In genomic region chr7:111411386-111411960, GRCm38 (mm10) we compare ENCODE assay signal across 20 mouse cellular contexts.
DNase-seq lines count a peak whose midpoint lies in the region; ATAC-seq lines count a peak whose summit lies in the region.
"Had no signal": no experiment of that assay in that cellular context is flagged by ENCODE, and none has a peak within 500 bp of the region (broad histone marks: within the 10 kb centered on the region; RNA-seq: fewer than 3 reads in every experiment).

No protein-coding gene starts in this region.

- no peak overlapping the region for H3K9ac ChIP-seq in intestine, embryonic 14.5 days (ENCODE audit: low read length)
- H3K9ac ChIP-seq in intestine, embryonic 16.5 days (ENCODE audit: low read depth, low read length): no peak overlapping the region
- H3K9ac ChIP-seq in midbrain, embryonic 14.5 days (replicated peaks; ENCODE audit: low read length): no peak overlapping the region
- no peak overlapping the region for H3K9ac ChIP-seq in midbrain, embryonic 16.5 days (ENCODE audit: low read depth, low read length)
- H3K9ac ChIP-seq: forebrain, embryonic 15.5 days; hindbrain, embryonic 12.5 days; limb, embryonic 13.5 days; liver, embryonic 15.5 days; neural tube, embryonic 13.5 days had no signal

- no peak overlapping the region for H3K27ac ChIP-seq in intestine, embryonic 14.5 days (ENCODE audit: low read depth)
- H3K27ac ChIP-seq in intestine, embryonic 16.5 days (ENCODE audit: low read length): no peak overlapping the region
- no peak overlapping the region for H3K27ac ChIP-seq in midbrain, embryonic 14.5 days (replicated peaks; ENCODE audit: low read depth, low read length)
- H3K27ac ChIP-seq in midbrain, embryonic 16.5 days (ENCODE audit: low read length): no peak overlapping the region
- H3K27ac ChIP-seq: forebrain, embryonic 15.5 days; heart, embryonic 10.5 days; hindbrain, embryonic 12.5 days; limb, embryonic 13.5 days; liver, embryonic 15.5 days; neural tube, embryonic 13.5 days had no signal

- no peak overlapping the region for H3K4me2 ChIP-seq in intestine, embryonic 14.5 days (ENCODE audit: low read length)
- no peak overlapping the region for H3K4me2 ChIP-seq in intestine, embryonic 16.5 days (ENCODE audit: low read depth, low read length)
- H3K4me2 ChIP-seq in midbrain, embryonic 14.5 days (ENCODE audit: low read length): no peak overlapping the region
- no peak overlapping the region for H3K4me2 ChIP-seq in midbrain, embryonic 16.5 days (ENCODE audit: low read length)
- H3K4me2 ChIP-seq: forebrain, embryonic 15.5 days; hindbrain, embryonic 12.5 days; limb, embryonic 13.5 days; liver, embryonic 15.5 days; neural tube, embryonic 13.5 days had no signal

- intact Hi-C loops in left cerebral cortex, postnatal 36 days (cut with DNase I): no loop called here

- no peak for ATAC-seq in intestine, embryonic 14.5 days (replicated peaks; ENCODE audit: low FRiP score, low TSS enrichment, low read depth)
- ATAC-seq in intestine, embryonic 16.5 days: no peak
- no peak for ATAC-seq in midbrain, embryonic 14.5 days (ENCODE audit: low FRiP score, low TSS enrichment)
- no peak; the same call in 1 of the 2 replicates for ATAC-seq in midbrain, embryonic 16.5 days
- ATAC-seq: forebrain, embryonic 15.5 days; intestine, postnatal 0 days had no signal

- no peaks in the 10 kb centered on the region for H3K9me3 ChIP-seq in intestine, embryonic 14.5 days (ENCODE audit: control insufficient read depth, low read length)
- no peaks in the 10 kb centered on the region for H3K9me3 ChIP-seq in intestine, embryonic 16.5 days (ENCODE audit: control insufficient read depth, low read length)
- no peaks in the 10 kb centered on the region for H3K9me3 ChIP-seq in midbrain, embryonic 14.5 days (ENCODE audit: control insufficient read depth, low read length)
- no peaks in the 10 kb centered on the region for H3K9me3 ChIP-seq in midbrain, embryonic 16.5 days (replicated peaks; ENCODE audit: control insufficient read depth, low read length, poor library complexity, severe bottlenecking)
- H3K9me3 ChIP-seq: forebrain, embryonic 15.5 days; heart, embryonic 10.5 days; hindbrain, embryonic 12.5 days; limb, embryonic 13.5 days; liver, embryonic 15.5 days; megakaryocyte, embryonic 14.5 days; neural tube, embryonic 13.5 days had no signal

- no peak overlapping the region for H3K4me3 ChIP-seq in intestine, embryonic 14.5 days (ENCODE audit: low read depth, low read length)
- H3K4me3 ChIP-seq in intestine, embryonic 16.5 days (ENCODE audit: low read length): no peak overlapping the region
- H3K4me3 ChIP-seq in midbrain, embryonic 14.5 days (replicated peaks; ENCODE audit: low read depth, low read length): no peak overlapping the region
- no peak overlapping the region for H3K4me3 ChIP-seq in midbrain, embryonic 16.5 days (ENCODE audit: low read depth, low read length)
- H3K4me3 ChIP-seq: forebrain, embryonic 15.5 days; heart, embryonic 10.5 days; hindbrain, embryonic 12.5 days; limb, embryonic 13.5 days; liver, embryonic 15.5 days; megakaryocyte, embryonic 14.5 days; neural tube, embryonic 13.5 days had no signal

- H3K36me3 ChIP-seq in intestine, embryonic 14.5 days (ENCODE audit: control insufficient read depth, insufficient read depth, low read length): no peaks in the 10 kb centered on the region
- no peaks in the 10 kb centered on the region for H3K36me3 ChIP-seq in intestine, embryonic 16.5 days (ENCODE audit: control insufficient read depth, insufficient read depth, low read length)
- no peaks in the 10 kb centered on the region for H3K36me3 ChIP-seq in midbrain, embryonic 14.5 days (ENCODE audit: control insufficient read depth, insufficient read depth, low read length)
- no peaks in the 10 kb centered on the region for H3K36me3 ChIP-seq in midbrain, embryonic 16.5 days (ENCODE audit: control insufficient read depth, insufficient read depth, low read length)
- H3K36me3 ChIP-seq: forebrain, embryonic 15.5 days; heart, embryonic 10.5 days; hindbrain, embryonic 12.5 days; limb, embryonic 13.5 days; liver, embryonic 15.5 days; neural tube, embryonic 13.5 days had no signal

- no peaks in the 10 kb centered on the region for H3K27me3 ChIP-seq in intestine, embryonic 14.5 days (replicated peaks; ENCODE audit: control insufficient read depth, insufficient read depth, low read length)
- no peaks in the 10 kb centered on the region for H3K27me3 ChIP-seq in intestine, embryonic 16.5 days (replicated peaks; ENCODE audit: control insufficient read depth, insufficient read depth, low read length)
- no peaks in the 10 kb centered on the region for H3K27me3 ChIP-seq in midbrain, embryonic 14.5 days (ENCODE audit: control insufficient read depth, insufficient read depth, low read length)
- no peaks in the 10 kb centered on the region for H3K27me3 ChIP-seq in midbrain, embryonic 16.5 days (ENCODE audit: control insufficient read depth, insufficient read depth, low read depth, low read length)
- H3K27me3 ChIP-seq: forebrain, embryonic 15.5 days; hindbrain, embryonic 12.5 days; limb, embryonic 13.5 days; liver, embryonic 15.5 days; megakaryocyte, embryonic 14.5 days had no signal

- WGBS in intestine, embryonic 14.5 days: 83% methylated on average over 5 of the region's 5 CpGs
- WGBS in intestine, embryonic 16.5 days: 87% methylated on average over 5 of the region's 5 CpGs
- 93% methylated on average over 5 of the region's 5 CpGs for whole genome bisulfite sequencing in midbrain, embryonic 14.5 days
- 93% methylated on average over 5 of the region's 5 CpGs for WGBS in midbrain, embryonic 16.5 days

- H3K4me1 ChIP-seq in intestine, embryonic 14.5 days (replicated peaks; ENCODE audit: control insufficient read depth, insufficient read depth, low read length): no peaks in the 10 kb centered on the region; the same call in 1 of the 2 replicates
- no peaks in the 10 kb centered on the region for H3K4me1 ChIP-seq in intestine, embryonic 16.5 days (ENCODE audit: control insufficient read depth, insufficient read depth, low read length)
- H3K4me1 ChIP-seq in midbrain, embryonic 14.5 days (ENCODE audit: control insufficient read depth, insufficient read depth, low read length): no peaks in the 10 kb centered on the region
- H3K4me1 ChIP-seq in midbrain, embryonic 16.5 days (ENCODE audit: control insufficient read depth, insufficient read depth, low read length): peaks cover 5% of the 10 kb centered on the region; the same call in 1 of the 2 replicates
- H3K4me1 ChIP-seq: forebrain, embryonic 15.5 days; heart, embryonic 10.5 days; liver, embryonic 15.5 days had no signal

- peak; percentile 47 for DNase-seq in intestine, embryonic 14.5 days (ENCODE audit: low spot score)
- DNase-seq in midbrain, embryonic 14.5 days: peak; percentile 27
- peak; percentile 19 to 45 for DNase-seq in frontal cortex, postnatal 36 days (ENCODE audit: low spot score in 2 of 2)
- peak; percentile 18 to 25 for DNase-seq in left cerebral cortex, postnatal 36 days (ENCODE audit: low spot score in 2 of 2)
- DNase-seq in thymus, postnatal 25 days: no peak
- DNase-seq: adrenal gland, postnatal 25 days; cerebellum, postnatal 10 days; embryo, embryonic 11 days; heart, postnatal 10 days; lung, postnatal 10 days had no signal
